Mouse (Mus musculus): ENCODE measurements around the gene AC131692.1. TPM values are rescaled to one million over a fixed set of nuclear protein-coding genes. Genes with fewer than 3 reads are reported as not detected.

AC131692.1 gene
- total and polyA plus RNA-seq, 3 experiments: 0.39 to 2.9 TPM; not detected in 1

DNA sequence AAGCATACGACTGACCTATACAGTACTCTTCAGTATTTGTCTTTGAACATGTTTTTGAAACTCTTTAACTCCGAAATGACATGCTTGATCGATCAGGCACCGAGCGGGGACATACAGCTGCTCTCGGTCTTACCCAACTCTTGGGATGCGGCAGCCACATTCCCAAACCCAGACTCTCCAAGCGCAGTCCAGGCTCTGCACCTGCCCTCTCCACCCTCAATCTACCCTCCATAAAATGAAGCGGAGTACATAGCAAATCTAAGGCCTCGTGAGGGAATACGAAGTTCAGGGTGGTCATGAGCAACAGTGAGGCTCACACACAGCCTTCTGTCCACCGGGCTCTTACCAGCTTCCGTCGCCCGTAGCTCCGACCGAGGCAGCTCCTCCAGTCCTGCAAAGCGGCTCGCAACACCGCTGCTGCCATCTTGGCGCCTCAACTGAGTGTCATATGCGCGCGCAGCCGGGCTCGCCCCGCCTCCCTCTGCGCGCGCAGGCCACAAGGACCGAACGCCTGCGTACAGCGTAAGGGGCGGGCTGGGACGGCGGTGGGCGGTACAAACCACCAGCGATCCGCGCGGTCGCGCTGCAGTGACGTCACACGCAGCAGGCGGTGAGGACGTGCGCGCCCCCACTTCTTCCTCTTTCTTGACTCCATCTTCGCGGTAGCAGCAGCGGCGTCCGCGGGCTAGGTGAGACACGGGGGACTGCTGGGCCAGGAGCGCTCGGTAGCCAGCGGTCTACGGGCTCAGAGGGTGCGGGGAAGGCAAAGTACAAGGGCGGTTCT is 36.7 kb upstream of the AC131692.1 start, which contains the start of the genes Mrpl49 and Fau (continued):
- peak; percentile 29; the same call in 1 of the 2 replicates for TF ChIP-seq MAX (IDR thresholded peaks at IDR 0.05; ENCODE audit: low read length)
- no peak for TF ChIP-seq GABPA (IDR thresholded peaks at IDR 0.05; ENCODE audit: low read depth, low read length)
- peak; percentile 11; the same call in 1 of the 2 replicates for TF ChIP-seq E2F4 (IDR thresholded peaks at IDR 0.05; ENCODE audit: borderline replicate concordance, low read depth, low read length)
- TF ChIP-seq CHD1 (IDR thresholded peaks at IDR 0.05; ENCODE audit: low read depth, low read length): no peak
- TF ChIP-seq ZC3H11A (IDR thresholded peaks at IDR 0.05; ENCODE audit: low read depth, low read length): no peak
- TF ChIP-seq POLR2A (IDR thresholded peaks at IDR 0.05; ENCODE audit: control insufficient read depth in 1 of 2, insufficient read depth in 1 of 2, low read depth in 1 of 2, low read length in 2 of 2, poor library complexity in 1 of 2): peak; percentile 88 to 98
- TF ChIP-seq RAD21 (IDR thresholded peaks at IDR 0.05; ENCODE audit: low read depth, low read length): no peak
- peak; percentile 87 for TF ChIP-seq TBP (IDR thresholded peaks at IDR 0.05; ENCODE audit: low read depth, low read length)
- peak; percentile 95 for TF ChIP-seq HCFC1 (IDR thresholded peaks at IDR 0.05; ENCODE audit: low read depth, low read length)
- TF ChIP-seq SIN3A (IDR thresholded peaks at IDR 0.05; ENCODE audit: low read length): peak; percentile 59
- TF ChIP-seq BHLHE40 (IDR thresholded peaks at IDR 0.05; ENCODE audit: borderline replicate concordance, low read depth, low read length): no peak

DNA sequence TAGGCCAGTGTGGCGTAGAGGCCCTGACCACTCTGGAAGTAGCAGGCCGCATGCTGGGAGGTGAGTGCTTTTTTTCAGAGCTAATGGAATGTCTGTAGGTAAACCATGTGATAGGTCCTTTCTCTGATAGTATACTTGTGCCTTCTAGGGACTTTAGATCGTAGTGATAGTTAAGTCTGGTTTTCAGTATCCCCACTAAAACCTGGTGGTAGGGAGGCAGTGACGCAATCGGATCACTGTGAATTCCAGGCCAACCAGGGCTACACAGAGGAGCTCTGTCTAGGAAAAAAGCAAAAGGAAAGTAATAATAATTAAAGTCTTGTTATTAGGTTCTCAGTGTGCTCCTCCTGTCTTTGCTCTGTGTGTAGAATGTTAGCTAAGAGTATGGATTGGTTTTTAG is 35.7 kb upstream of the AC131692.1 start:
- DNase-seq (ENCODE audit: low read depth, low spot score): peak; percentile 39
- Histone ChIP-seq H3K9ac (ENCODE audit: control insufficient read depth, low read depth, low read length, poor library complexity, severe bottlenecking) (peak overlapping the region; percentile 95), H3K9me3 (replicated peaks; ENCODE audit: insufficient read depth, low read length) (no peaks in the 10 kb centered on the region), H3K36me3 (ENCODE audit: control insufficient read depth in 1 of 2, insufficient read depth in 2 of 2, low read length in 2 of 2) (peaks cover 4 to 23% of the 10 kb centered on the region in 2 experiments; a peak in 3 of 4 replicates), H3K27me3 (ENCODE audit: control insufficient read depth in 1 of 2, insufficient read depth in 2 of 2, low read length in 2 of 2) (no peaks in the 10 kb centered on the region), H3K27ac (ENCODE audit: control insufficient read depth, low read depth, low read length) (peak overlapping the region; percentile 67), H3K4me1 (ENCODE audit: control insufficient read depth in 1 of 2, insufficient read depth in 2 of 2, low read length in 2 of 2) (peaks cover 0 to 16% of the 10 kb centered on the region in 2 experiments; a peak in 1 of 4 replicates), H3K4me3 (ENCODE audit: control insufficient read depth in 1 of 2, insufficient read depth in 1 of 2, low read depth in 2 of 2, low read length in 2 of 2) (peak overlapping the region; percentile 81 to 85), H3K79me2 (ENCODE audit: control insufficient read depth, insufficient read depth, low read length, poor library complexity) (peaks cover 49% of the 10 kb centered on the region)
- TF ChIP-seq SIN3A (IDR thresholded peaks at IDR 0.05; ENCODE audit: low read length) (peak; percentile 2; the same call in 1 of the 2 replicates), BHLHE40 (IDR thresholded peaks at IDR 0.05; ENCODE audit: borderline replicate concordance, low read depth, low read length) (no peak)

DNA sequence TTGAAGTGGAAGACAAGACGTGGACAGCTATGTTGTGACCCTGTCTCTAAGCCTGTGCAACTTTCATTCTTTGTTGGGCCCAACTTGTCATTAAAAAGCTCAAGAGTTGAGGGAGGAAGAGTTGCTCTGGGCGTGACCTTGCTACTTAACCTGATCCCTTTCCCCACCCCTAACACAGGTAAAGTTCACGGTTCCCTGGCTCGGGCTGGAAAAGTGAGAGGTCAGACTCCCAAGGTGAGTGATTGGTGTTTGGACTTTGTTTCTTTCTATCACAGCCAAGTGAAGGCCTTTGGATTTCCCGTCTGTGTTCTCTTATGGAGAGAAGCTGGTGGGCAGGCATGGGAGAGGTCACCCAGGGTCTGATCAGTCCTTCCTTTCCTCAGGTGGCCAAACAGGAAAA is 35.3 kb upstream of the AC131692.1 start:
- Histone ChIP-seq H3K4me1 (ENCODE audit: control insufficient read depth in 1 of 2, insufficient read depth in 2 of 2, low read length in 2 of 2) (peaks cover 0 to 16% of the 10 kb centered on the region in 2 experiments; a peak in 1 of 4 replicates), H3K27me3 (ENCODE audit: control insufficient read depth in 1 of 2, insufficient read depth in 2 of 2, low read length in 2 of 2) (no peaks in the 10 kb centered on the region), H3K27ac (ENCODE audit: control insufficient read depth, low read depth, low read length) (peak overlapping the region; percentile 67), H3K4me3 (ENCODE audit: control insufficient read depth in 1 of 2, insufficient read depth in 1 of 2, low read depth in 2 of 2, low read length in 2 of 2) (peak overlapping the region; percentile 81 to 85), H3K9ac (ENCODE audit: control insufficient read depth, low read depth, low read length, poor library complexity, severe bottlenecking) (peak overlapping the region; percentile 95), H3K36me3 (ENCODE audit: control insufficient read depth in 1 of 2, insufficient read depth in 2 of 2, low read length in 2 of 2) (peaks cover 4 to 23% of the 10 kb centered on the region in 2 experiments; a peak in 3 of 4 replicates), H3K9me3 (replicated peaks; ENCODE audit: insufficient read depth, low read length) (no peaks in the 10 kb centered on the region), H3K79me2 (ENCODE audit: control insufficient read depth, insufficient read depth, low read length, poor library complexity) (peaks cover 49% of the 10 kb centered on the region)
- TF ChIP-seq SIN3A (IDR thresholded peaks at IDR 0.05; ENCODE audit: low read length) (no peak), TBP (IDR thresholded peaks at IDR 0.05; ENCODE audit: low read depth, low read length) (no peak), KAT2A (conservative IDR thresholded peaks at IDR 0.05; ENCODE audit: low read depth, low read length) (no peak), HCFC1 (IDR thresholded peaks at IDR 0.05; ENCODE audit: low read depth, low read length) (no peak), CHD2 (IDR thresholded peaks at IDR 0.05; ENCODE audit: low read length) (no peak), CHD1 (IDR thresholded peaks at IDR 0.05; ENCODE audit: low read depth, low read length) (no peak), ETS1 (IDR thresholded peaks at IDR 0.05; ENCODE audit: low read depth, low read length) (no peak), MAX (IDR thresholded peaks at IDR 0.05; ENCODE audit: low read length) (no peak), E2F4 (IDR thresholded peaks at IDR 0.05; ENCODE audit: borderline replicate concordance, low read depth, low read length) (no peak), POLR2AphosphoS2 (IDR thresholded peaks at IDR 0.05; ENCODE audit: low read length) (no peak), UBTF (IDR thresholded peaks at IDR 0.05; ENCODE audit: borderline replicate concordance, insufficient read depth, low read depth, low read length) (no peak), MAZ (IDR thresholded peaks at IDR 0.05; ENCODE audit: low read depth, low read length) (no peak), BHLHE40 (IDR thresholded peaks at IDR 0.05; ENCODE audit: borderline replicate concordance, low read depth, low read length) (no peak), NRF1 (IDR thresholded peaks at IDR 0.05; ENCODE audit: insufficient read depth, low read depth, low read length, poor library complexity, severe bottlenecking) (no peak), NELFE (IDR thresholded peaks at IDR 0.05; ENCODE audit: low read depth, low read length) (no peak), RCOR1 (IDR thresholded peaks at IDR 0.05; ENCODE audit: low read depth, low read length) (no peak)
- DNase-seq (ENCODE audit: low read depth, low spot score): peak; percentile 32
